Mouse (Mus musculus) thymus, adult 2 months (tissue): ENCODE measurements around the gene Tardbp. TPM values are rescaled to one million over a fixed set of nuclear protein-coding genes. Genes with fewer than 3 reads are reported as not detected.

Experiments used
- DNase-seq: peaks from one replicate; pipeline ENCODE4 v3.0.0; 2021
- H3K27ac ChIP-seq: fragments of 200-500 bp; 2 replicates; pipeline ENCODE4 v1.5.1; 2012; ENCODE audit warnings: low read length, control low read depth; ENCODE audit not compliant: control insufficient read depth, insufficient read depth
- H3K27me3 ChIP-seq: fragments of 200-500 bp; 2 replicates; pipeline ENCODE4 v1.6.1; 2012; ENCODE audit warnings: mild to moderate bottlenecking, low read length, moderate library complexity, mixed read lengths; ENCODE audit not compliant: control insufficient read depth, insufficient read depth
- H3K36me3 ChIP-seq: fragments of 200-500 bp; 2 replicates; pipeline ENCODE4 v1.6.1; 2012; ENCODE audit warnings: mild to moderate bottlenecking, low read length, moderate library complexity; ENCODE audit not compliant: control insufficient read depth, insufficient read depth
- H3K4me1 ChIP-seq: fragments of 200-500 bp; replicated peaks from 2 replicates; pipeline ENCODE4 v1.6.1; 2012; ENCODE audit warnings: low read length; ENCODE audit not compliant: control insufficient read depth, insufficient read depth
- H3K4me3 ChIP-seq: fragments of 200-500 bp; 2 replicates; pipeline ENCODE4 v1.5.1; 2012; ENCODE audit warnings: mild to moderate bottlenecking, low read length, control low read depth, moderate library complexity; ENCODE audit not compliant: control insufficient read depth, insufficient read depth
- CTCF ChIP-seq: fragments of 200-500 bp; IDR thresholded peaks from 2 replicates; pipeline ENCODE4 v1.5.1; 2012; ENCODE audit warnings: mild to moderate bottlenecking, control low read depth, low read length, moderate library complexity, borderline replicate concordance; ENCODE audit not compliant: control insufficient read depth, poor library complexity, insufficient read depth; ENCODE audit errors: extremely low read depth
- POLR2A ChIP-seq: fragments of 200-500 bp; IDR thresholded peaks from 2 replicates; pipeline ENCODE4 v1.6.1; 2012; ENCODE audit warnings: mild to moderate bottlenecking, low read length, control low read depth, moderate library complexity; ENCODE audit not compliant: control insufficient read depth, poor library complexity, insufficient read depth; ENCODE audit errors: extremely low read depth
- WGBS: fragments of 180-500 bp; shearing (Covaris S2); methylation state at CpG from one replicate; pipeline ENCODE4 v1.1.7; 2018; 5-methylcytosine and 5-hydroxymethylcytosine counted together
- polyA plus RNA-seq: library from polyadenylated mRNA; depleted of rRNA; stranded (reverse); fragments of >200 nt; gene quantifications from 2 replicates; pipeline ENCODE4 v1.2.3, GENCODE M21; 2012

Gene Tardbp
- polyA plus RNA-seq, 1 experiment = 252 TPM

GRCm38 (mm10) chr4:148663326-148663725, 36.5 kb upstream of the Tardbp start:
- TF ChIP-seq POLR2A (no peak), CTCF (no peak)
- 62% methylated on average over 7 of the region's 7 CpGs for WGBS
- DNase-seq = no peak
- Histone ChIP-seq H3K27ac (no peak overlapping the region), H3K4me1 (peaks cover 31% of the 10 kb centered on the region), H3K36me3 (no peaks in the 10 kb centered on the region), H3K4me3 (no peak overlapping the region), H3K27me3 (no peaks in the 10 kb centered on the region)

DNA sequence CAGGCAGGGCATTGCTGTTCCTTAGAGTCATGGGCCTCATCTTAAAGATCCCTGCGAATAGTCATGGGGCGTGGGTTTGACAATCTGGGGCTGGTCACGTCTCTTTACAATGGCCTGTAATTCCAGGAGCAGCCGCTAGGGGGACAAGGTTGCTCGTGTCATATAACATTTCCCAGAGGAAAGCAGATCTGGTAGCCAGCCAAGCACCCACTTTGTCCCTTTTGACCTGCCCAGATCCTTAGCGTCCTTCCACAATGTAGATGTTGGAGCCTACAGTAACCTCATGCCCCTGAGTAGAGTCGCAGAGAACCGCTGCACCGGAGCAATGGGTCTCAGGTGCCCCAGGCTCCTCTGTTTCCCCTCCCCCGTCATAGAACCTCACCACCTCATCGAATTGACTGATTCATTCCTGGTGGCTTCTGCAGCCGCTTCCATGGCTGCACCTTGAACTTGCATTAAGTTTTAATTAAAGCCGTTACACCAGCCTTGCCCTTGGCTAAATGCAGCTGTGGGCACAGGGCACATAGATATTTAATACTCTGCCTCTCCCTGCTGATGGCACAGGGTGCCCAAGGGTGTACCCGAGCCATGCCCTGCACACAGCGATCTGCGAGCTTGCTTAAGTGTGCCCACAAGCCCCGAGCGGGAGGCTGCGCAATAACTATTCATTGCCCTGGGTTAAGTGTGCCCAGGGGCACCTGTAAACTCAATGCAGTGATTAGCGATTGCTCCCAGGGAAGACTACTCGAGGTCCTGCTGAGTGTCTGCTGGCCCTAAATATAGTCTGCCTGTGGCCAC, 35.5 kb upstream of the Tardbp start:
- Histone ChIP-seq H3K4me1 (peaks cover 38% of the 10 kb centered on the region), H3K4me3 (no peak overlapping the region), H3K27me3 (no peaks in the 10 kb centered on the region), H3K27ac (no peak overlapping the region), H3K36me3 (no peaks in the 10 kb centered on the region)
- peak; percentile 79 for DNase-seq
- TF ChIP-seq CTCF = no peak; the same call in 1 of the 2 replicates
- no peak for TF ChIP-seq POLR2A
- 39% methylated on average over 21 of the region's 21 CpGs for WGBS

DNA sequence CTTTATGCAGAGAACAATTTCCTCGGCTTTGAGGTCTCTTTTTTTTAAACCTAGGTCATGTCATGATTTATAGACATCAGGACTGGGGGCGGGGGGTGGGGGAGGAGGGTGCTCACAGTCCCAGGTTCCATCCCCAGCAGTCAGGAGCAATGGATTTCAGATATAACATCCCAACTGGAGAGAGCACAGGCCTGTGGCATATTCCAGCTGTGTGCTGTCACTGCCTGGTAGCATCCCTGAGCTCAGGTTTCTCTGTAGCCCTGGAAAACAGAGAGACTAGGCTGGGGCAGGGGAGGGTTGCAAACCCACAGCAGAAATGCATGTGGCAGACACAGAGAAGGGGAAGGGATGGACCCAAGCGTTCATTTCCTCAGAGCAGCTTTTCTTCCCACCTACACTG, 33.4 kb upstream of the Tardbp start:
- H3K36me3 ChIP-seq = no peaks in the 10 kb centered on the region
- H3K4me1 ChIP-seq = peaks cover 52% of the 10 kb centered on the region
- TF ChIP-seq POLR2A = no peak
- no peak for TF ChIP-seq CTCF
- H3K27ac ChIP-seq = no peak overlapping the region
- 47% methylated on average over 3 of the region's 3 CpGs for WGBS
- DNase-seq = no peak
- no peaks in the 10 kb centered on the region for H3K27me3 ChIP-seq
- no peak overlapping the region for H3K4me3 ChIP-seq

DNA sequence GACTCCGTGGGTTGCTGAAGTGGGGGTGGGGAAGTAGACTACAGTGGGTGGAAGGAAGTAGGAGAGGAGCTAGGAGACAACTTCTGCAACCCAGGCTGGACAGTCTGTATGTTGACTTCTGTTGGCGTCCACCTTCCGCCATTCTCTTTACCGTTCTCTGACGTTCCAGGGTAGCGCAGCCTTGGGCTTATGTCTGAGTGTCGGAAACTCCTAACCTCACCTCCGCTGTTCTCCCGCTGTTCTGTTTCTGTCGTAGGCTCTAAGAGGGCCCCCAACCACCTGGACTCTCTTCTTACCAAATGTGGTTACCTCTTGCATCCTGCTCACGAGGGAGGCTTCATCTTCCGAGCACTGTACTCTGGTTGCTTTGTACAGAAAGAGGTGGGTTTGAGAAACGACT, 31.0 kb upstream of the Tardbp start:
- Histone ChIP-seq H3K4me3 (peak overlapping the region; percentile 35), H3K36me3 (no peaks in the 10 kb centered on the region), H3K4me1 (peaks cover 45% of the 10 kb centered on the region), H3K27ac (peak overlapping the region; percentile 97), H3K27me3 (no peaks in the 10 kb centered on the region)
- WGBS = 8% methylated on average over 13 of the region's 13 CpGs
- no peak for TF ChIP-seq CTCF
- TF ChIP-seq POLR2A = peak; percentile 41; the same call in 1 of the 2 replicates
- peak; percentile 72 for DNase-seq

- Histone ChIP-seq H3K4me3 (peak overlapping the region; percentile 12; the same call in 1 of the 2 replicates), H3K4me1 (peaks cover 38% of the 10 kb centered on the region), H3K27ac (peak overlapping the region; percentile 97), H3K27me3 (no peaks in the 10 kb centered on the region), H3K36me3 (no peaks in the 10 kb centered on the region)
- DNase-seq = peak; percentile 59
- TF ChIP-seq CTCF = no peak
- no peak for TF ChIP-seq POLR2A
- WGBS = 3% methylated on average over 15 of the region's 15 CpGs
These were observed 30.0 kb upstream of the Tardbp start for GRCm38 (mm10) chr4:148656691-148657258.

GRCm38 (mm10) chr4:148654701-148655398, 28.0 kb upstream of the Tardbp start:
- Histone ChIP-seq H3K27ac (no peak overlapping the region), H3K4me1 (peaks cover 33% of the 10 kb centered on the region), H3K36me3 (no peaks in the 10 kb centered on the region), H3K27me3 (no peaks in the 10 kb centered on the region), H3K4me3 (no peak overlapping the region)
- DNase-seq = peak; percentile 63
- 95% methylated on average over 18 of the region's 18 CpGs for WGBS
- TF ChIP-seq POLR2A (no peak), CTCF (peak; percentile 19; the same call in 1 of the 2 replicates)
